Mouse (Mus musculus): ENCODE measurements around the gene Pigf.
A peak's percentile ranks its signal among the peaks of the same experiment; 100 is the strongest.

Gene Pigf

GRCm38 (mm10) chr17:87024491-87025242, 539 bp downstream of the Pigf start:
- no peak for DNase-seq

- DNase-seq = no peak
Measured at GRCm38 (mm10) chr17:87019692-87020091, 5.5 kb downstream of the Pigf start.

- DNase-seq = no peak
Measured at GRCm38 (mm10) chr17:87011301-87012019, 13.7 kb downstream of the Pigf start.

GRCm38 (mm10) chr17:87008950-87009349, 16.3 kb downstream of the Pigf start:
- DNase-seq = no peak

GRCm38 (mm10) chr17:86997323-86997722, 27.9 kb downstream of the Pigf start:
- DNase-seq = no peak

DNA sequence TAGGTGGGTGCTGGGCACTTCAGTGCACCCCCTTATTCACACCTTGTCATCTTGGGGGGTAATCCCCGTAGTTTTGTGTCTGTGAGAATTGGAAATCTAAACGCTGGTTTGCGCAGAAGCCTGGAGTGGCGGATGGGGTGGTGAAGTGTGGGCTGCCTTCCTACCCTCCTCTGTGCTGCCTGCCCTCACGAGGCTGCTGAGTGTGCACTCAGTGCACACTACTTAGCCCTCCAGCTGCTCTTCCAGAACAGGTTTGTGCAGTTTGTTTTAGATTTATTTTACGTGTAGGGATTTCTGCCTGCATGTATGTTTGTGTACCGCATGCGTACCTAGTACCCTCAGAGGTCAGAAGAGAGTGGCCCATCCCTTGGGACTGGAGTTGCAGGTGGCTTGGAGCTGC, 33.9 kb downstream of the Pigf start:
- DNase-seq = no peak

DNA sequence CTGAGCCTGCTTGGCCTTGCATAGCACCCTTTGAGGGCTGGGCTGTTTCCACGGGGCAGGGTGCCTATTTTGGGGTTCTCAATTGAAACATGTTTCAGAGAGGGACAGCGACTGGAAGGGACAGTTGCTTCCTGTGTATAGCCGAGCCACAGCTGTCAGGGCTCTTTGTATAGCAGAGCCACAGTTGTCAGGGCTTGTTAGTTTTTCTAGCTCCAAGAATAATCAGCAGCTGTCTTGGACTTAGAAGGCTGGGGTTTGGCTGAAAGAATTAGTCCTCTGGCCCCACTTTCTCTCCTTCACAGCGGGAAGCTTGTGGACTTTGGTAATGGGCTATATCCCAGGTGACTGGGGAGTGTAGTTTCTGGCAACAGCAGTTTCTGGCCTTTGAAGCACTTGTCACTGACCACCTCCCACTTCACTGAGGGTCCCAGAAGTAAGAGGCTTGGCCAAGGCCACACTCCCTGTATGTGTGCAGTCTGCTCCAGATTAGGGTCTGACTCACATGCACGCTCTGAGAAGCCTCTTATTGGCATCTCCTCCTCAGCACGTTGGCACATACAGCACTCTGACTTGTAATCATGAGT, 36.5 kb downstream of the Pigf start:
- DNase-seq = peak; percentile 74

GRCm38 (mm10) chr17:86988161-86988560, 37.0 kb downstream of the Pigf start:
- DNase-seq = no peak

DNA sequence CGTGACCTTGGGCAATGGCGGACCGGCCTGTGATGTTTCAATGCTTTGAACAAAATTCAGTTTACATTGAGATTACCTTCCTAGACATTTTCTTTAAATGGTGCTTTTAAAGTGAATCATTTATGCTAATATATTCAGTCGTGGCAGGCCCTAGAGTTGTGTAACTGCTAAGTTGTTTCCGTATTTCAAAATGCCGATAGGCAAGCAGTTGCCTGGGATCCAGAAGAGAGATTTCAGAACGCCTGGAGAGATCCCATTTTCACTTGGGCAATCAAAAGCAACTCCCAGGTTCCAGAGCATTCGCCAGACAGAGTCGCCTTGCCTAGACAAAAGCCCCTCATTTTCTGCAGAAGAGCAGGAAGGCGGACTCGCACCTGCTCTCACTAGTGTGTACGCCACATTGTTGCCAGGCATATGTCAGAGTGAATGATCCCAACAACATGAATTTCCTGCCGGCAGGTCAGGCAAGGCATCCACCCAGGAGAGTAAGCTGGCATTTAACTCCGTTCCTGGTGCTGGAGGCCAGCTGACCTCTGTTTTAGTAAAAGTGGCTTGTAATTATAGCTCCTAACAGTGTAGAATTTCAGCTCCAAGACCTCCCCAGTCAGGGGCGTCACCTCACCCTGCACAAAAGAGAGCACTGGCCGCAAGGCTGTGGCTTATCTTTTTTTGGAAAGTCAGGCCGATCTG, 38.6 kb downstream of the Pigf start:
- DNase-seq = peak; percentile 63

DNA sequence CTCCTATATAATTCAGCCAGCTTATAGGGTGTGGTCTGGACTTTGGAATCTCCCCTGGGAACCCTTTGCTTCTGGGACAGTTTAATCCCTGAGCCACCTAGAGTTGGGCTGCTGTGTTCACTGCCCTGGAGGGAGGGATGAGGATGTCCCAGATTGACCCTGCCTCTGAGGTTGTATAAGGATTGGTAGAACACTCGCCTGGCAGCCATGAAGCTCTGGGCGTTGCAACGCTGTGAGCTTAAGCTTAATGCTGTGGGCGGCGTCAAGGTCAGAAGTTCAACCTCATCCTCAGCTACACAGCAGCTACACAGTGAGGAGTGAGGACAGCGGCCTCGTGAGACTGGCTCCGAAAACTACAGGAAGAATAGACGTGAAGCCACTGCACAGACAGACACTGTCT, 42.7 kb downstream of the Pigf start:
- peak; percentile 54 for DNase-seq

- no peak for DNase-seq
Measured at GRCm38 (mm10) chr17:86981701-86982100, 43.5 kb downstream of the Pigf start.

DNA sequence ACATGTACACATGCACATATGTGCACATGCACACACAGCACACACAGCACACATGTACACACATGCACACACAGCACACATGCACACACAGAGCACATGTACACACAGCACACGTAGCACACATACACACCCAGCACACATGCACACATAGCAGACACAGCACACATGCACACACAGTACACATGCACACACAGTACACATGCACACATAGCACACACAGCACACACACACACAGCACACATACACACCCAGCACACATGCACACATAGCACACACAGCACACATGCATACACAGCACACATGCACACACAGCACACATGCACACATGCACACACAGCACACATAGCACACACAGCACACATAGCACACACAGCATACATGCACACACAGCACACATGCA, 44.0 kb downstream of the Pigf start:
- DNase-seq = no peak

- DNase-seq = no peak
Measured at GRCm38 (mm10) chr17:86978496-86978895, 46.7 kb downstream of the Pigf start.

- DNase-seq = no peak
Measured at GRCm38 (mm10) chr17:86976387-86976786, 48.8 kb downstream of the Pigf start.

DNA sequence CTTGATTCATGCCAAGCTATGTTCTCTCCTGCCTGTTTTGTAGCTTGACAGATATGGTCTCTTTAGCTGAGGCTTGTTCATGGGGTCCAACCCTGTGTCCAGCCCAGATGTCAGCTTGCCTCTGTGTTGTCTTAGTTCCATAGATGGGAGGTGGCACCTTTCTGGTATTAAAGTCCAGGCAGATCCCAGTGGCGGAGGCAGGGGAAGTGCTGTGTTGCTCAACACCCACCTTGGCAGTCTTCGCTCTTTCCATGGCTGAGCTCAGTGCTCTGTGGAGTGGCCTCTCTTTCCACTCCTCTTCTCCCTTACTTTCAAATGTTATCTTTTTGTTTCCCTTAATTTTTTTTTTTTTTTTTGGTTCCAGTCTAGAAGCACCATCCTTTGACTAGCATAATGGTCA, 52.1 kb downstream of the Pigf start:
- DNase-seq = no peak

DNA sequence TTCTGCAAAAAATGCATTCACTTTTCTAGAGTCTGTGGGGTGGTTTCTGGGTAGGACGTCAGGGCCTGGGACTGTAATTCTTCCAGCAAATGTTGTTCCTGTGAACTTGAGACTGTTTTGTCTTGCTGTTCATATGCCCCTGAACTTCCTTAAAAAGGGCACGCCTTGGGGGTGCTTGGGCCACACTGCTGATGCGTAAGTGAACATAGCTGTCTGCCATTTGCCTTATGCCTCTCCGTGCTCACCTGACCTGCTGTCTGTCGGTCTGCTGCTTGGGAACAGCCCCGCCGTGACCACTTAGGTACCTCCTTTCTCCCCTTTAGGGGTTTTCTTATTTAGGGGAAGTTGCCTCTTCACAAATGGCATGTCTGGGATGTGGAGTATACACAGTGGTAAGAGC, 53.3 kb downstream of the Pigf start:
- DNase-seq = no peak

GRCm38 (mm10) chr17:86971036-86971435, 54.2 kb downstream of the Pigf start:
- DNase-seq = no peak

DNA sequence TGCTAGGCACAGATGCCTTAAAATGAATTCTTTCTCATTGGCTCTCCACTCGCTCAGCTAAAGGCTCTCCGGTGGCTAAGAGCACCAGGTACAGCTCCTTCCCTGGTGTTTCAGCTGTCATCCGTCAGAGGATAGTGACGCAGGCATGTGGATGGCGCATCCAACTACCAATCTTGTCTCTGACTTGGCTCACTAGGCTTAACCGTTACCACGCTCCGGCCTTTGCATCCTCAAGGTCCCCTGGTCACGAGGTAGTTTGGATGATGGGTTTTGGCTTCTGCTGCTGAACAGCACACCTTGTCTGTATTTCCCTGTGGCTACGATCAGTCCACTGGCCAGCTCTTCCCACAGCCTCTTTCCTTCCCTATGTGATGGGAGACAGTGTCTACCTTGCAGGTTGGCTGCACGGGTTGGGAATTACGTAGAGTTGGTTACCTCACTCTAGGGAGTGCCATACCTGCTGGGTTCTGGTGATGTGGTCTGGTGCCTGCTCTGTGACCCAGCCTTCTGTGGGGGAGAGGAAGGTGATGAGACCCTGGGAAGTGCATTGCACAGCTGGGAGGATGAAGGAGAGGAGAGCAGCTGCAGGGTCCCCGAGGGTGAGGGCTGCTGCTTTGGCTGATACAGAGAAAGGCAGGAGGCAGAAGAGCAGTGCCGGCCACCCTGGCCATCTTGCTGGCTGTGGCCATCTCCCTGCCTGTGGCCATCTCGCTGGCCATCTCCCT, 55.0 kb downstream of the Pigf start:
- DNase-seq = no peak

GRCm38 (mm10) chr17:86969582-86969981, 55.6 kb downstream of the Pigf start:
- no peak for DNase-seq

GRCm38 (mm10) chr17:86968581-86968980, 56.6 kb downstream of the Pigf start:
- no peak for DNase-seq

DNA sequence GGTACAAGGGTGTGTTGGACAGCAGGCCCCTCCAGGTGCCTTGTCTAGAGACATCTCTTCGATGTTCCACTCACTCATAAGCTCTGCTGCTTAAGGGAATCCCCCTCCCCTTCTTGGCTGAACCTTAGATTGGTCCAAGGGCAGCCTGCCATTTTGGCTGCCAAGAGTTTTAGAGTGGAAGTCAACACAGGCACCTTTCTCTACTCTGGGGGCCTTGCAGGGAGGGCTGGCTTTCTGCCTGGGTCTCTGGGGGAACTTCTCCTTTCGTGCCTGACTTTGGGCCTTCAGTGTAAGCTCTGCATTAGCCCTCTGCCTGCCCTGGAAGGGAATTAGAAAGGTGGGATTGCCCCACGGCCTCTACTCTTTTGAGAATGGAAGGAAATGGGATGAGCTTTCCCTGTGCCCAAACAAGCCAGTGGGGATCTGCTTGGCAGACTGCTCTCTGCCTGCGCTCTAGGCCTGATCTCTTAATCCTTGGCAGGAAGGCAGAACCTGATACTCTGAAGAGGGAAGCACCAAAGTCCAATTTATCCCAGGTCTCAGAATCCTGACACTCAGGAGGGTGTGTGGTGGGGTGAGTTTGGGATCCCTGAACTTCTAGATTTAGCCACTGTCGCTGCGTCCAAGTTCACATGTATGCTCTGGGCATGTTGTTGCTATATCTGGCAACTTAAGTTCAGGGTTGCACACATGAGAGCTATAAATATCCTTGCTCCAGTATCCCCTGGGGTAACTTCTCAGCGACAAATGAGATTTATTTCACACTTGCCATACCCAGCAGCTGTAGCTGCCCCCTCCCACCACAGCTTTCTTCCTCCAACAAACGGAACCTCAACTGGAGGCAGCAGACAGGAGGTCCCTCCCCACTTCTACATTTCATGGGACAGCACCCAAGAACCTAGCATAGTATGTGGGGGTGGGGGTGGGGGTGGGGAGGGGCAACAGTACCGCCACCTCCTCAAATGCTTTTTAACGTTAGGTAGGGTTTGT, 57.4 kb downstream of the Pigf start:
- no peak for DNase-seq

DNA sequence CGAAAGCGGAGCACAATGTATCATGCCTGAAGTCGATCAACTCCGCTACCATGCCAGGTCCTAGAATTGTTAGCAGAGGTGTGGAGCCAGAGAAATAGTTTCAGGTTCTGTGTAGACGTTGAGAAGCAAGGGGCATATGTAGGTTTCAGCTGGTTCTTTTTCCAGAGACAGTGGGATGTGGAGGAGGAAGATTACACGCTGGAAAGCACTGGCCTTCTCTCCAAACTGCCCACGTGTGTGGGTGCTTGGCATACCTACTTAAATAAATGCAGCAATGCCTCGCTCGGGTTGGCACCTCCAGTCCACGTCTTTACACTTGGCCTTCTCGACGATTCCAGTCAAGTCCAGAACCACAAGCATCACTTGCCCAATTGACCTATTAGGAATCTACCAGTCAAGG, 58.2 kb downstream of the Pigf start:
- DNase-seq = no peak
